Mouse (Mus musculus) forebrain, embryonic 10.5 days (tissue): ENCODE results near the gene Il6st. TPM values are rescaled to one million over a fixed set of nuclear protein-coding genes. Genes with fewer than 3 reads are reported as not detected.
A peak's percentile ranks its signal among the peaks of the same experiment; 100 is the strongest.

Experiments used
- DNase-seq: peaks from one replicate; pipeline ENCODE4 v3.0.0-alpha.2; 2017; ENCODE audit warnings: low spot score; ENCODE audit errors: extremely low spot score
- H3K27ac ChIP-seq: fragments of 300-500 bp; sonication (generic); 2 replicates; pipeline ENCODE4 v1.5.1; 2016; ENCODE audit warnings: mild to moderate bottlenecking
- H3K27me3 ChIP-seq: fragments of 300-500 bp; sonication (generic); 2 replicates; pipeline ENCODE4 v1.6.1; 2016; ENCODE audit warnings: mild to moderate bottlenecking; ENCODE audit not compliant: poor library complexity, severe bottlenecking
- H3K36me3 ChIP-seq: fragments of 300-500 bp; sonication (generic); replicated peaks from 2 replicates; pipeline ENCODE4 v1.6.1; 2016; ENCODE audit warnings: mild to moderate bottlenecking, moderate library complexity
- H3K4me1 ChIP-seq: fragments of 300-500 bp; sonication (generic); 2 replicates; pipeline ENCODE4 v1.6.1; 2016
- H3K4me3 ChIP-seq: fragments of 300-500 bp; sonication (generic); 2 replicates; pipeline ENCODE4 v1.5.1; 2016; ENCODE audit warnings: mild to moderate bottlenecking, moderate library complexity
- H3K9me3 ChIP-seq: fragments of 300-500 bp; sonication (generic); 2 replicates; pipeline ENCODE4 v1.6.1; 2016; ENCODE audit warnings: mild to moderate bottlenecking, moderate library complexity
- WGBS: fragments of 180-500 bp; shearing (Covaris S2); methylation state at CpG from one replicate; pipeline ENCODE4 v1.1.7; 2016; 5-methylcytosine and 5-hydroxymethylcytosine counted together
- polyA plus RNA-seq: library from polyadenylated mRNA; unstranded; fragments of >200 nt; fragmentation: Nextera tagmentation; extraction: Ambion mirVana; gene quantifications from 2 replicates; pipeline ENCODE4 v1.2.1, GENCODE M21; 2016

Il6st gene
- polyA plus RNA-seq, 1 experiment from 2014 or later: 20.4 TPM

DNA sequence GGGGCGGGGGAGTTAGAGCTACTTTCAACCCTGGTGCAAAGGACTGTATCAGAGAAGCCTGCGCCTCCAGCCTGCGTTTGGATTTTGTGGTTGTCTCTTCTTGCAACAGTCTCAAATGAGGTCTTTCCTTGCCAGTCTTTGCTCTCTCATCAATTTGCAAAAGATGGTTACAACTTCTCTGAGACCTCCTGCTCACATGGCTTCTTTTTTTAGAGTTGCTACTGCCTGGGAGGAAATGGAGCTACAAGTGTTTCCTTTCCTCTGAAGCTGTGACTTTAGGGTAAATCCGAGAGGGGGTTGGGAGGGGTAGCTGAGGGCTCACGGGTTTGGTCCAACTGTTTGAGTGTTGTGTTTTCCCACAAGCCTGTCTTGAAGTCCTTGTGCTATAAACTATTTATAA is 30.6 kb upstream of the Il6st start:
- H3K4me3 ChIP-seq: no peak overlapping the region
- H3K4me1 ChIP-seq: no peaks in the 10 kb centered on the region
- H3K36me3 ChIP-seq: no peaks in the 10 kb centered on the region
- no peaks in the 10 kb centered on the region for H3K27me3 ChIP-seq
- WGBS: 71% methylated on average over 5 of the region's 5 CpGs
- no peak for DNase-seq
- no peaks in the 10 kb centered on the region for H3K9me3 ChIP-seq
- no peak overlapping the region for H3K27ac ChIP-seq

DNA sequence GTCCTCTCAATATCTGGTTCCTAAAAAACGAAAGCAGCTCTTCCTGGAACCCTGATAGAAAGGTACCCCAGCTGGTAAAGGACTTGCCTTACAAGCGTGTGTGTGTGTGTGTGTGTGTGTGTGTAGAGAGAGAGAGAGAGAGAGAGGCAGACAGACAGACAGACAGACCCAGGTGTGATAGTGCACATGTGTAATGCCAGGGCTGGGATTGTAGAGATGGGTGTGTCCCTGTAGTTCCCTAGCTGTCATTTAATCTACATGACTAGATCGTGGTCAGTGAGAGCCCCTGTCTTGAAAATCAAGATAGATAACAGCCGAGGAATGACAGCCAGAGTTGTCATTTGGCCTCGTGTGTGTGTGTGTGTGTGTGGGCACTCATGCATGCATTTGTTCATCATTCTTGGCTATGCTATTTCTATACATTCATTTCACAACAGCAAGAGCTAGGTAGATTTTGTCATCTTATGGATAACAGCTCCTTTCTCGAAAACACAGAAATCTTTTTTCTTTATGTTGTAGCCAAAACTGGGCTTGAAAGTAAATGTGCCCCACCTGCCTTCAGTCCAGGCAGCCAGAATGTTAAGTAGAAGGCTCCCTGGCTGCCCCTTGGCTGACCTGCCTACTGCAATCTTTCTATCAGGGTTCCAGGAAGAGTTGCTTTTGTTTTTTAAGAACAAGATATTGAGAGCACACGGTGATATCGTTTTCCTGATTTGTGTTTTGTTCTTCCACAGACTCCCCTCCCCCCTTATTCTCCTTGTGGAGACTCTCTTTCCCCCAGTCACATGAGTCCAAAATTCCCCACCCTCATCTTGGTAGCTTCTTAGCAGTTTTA is 28.4 kb upstream of the Il6st start:
- no peak overlapping the region for H3K4me3 ChIP-seq
- WGBS: 81% methylated on average over 8 of the region's 8 CpGs
- peaks cover 16% of the 10 kb centered on the region for H3K4me1 ChIP-seq
- no peaks in the 10 kb centered on the region for H3K9me3 ChIP-seq
- H3K27me3 ChIP-seq: no peaks in the 10 kb centered on the region
- no peak for DNase-seq
- H3K36me3 ChIP-seq: no peaks in the 10 kb centered on the region
- H3K27ac ChIP-seq: no peak overlapping the region

- no peaks in the 10 kb centered on the region for H3K36me3 ChIP-seq
- 93% methylated on average over 7 of the region's 7 CpGs for WGBS
- H3K9me3 ChIP-seq: no peaks in the 10 kb centered on the region
- H3K27ac ChIP-seq: no peak overlapping the region
- peaks cover 21% of the 10 kb centered on the region for H3K4me1 ChIP-seq
- no peak for DNase-seq
- H3K4me3 ChIP-seq: no peak overlapping the region
- no peaks in the 10 kb centered on the region for H3K27me3 ChIP-seq
Measured at GRCm38 (mm10) chr13:112436288-112436687, 27.6 kb upstream of the Il6st start.

GRCm38 (mm10) chr13:112438001-112438868 is 25.6 kb upstream of the Il6st start:
- peaks cover 21% of the 10 kb centered on the region for H3K4me1 ChIP-seq
- no peaks in the 10 kb centered on the region for H3K9me3 ChIP-seq
- WGBS: 93% methylated on average over 21 of the region's 21 CpGs
- no peaks in the 10 kb centered on the region for H3K27me3 ChIP-seq
- no peak overlapping the region for H3K27ac ChIP-seq
- no peak overlapping the region for H3K4me3 ChIP-seq
- H3K36me3 ChIP-seq: no peaks in the 10 kb centered on the region
- no peak for DNase-seq

GRCm38 (mm10) chr13:112439105-112439818 is 24.6 kb upstream of the Il6st start:
- H3K27ac ChIP-seq: peak overlapping the region; percentile 61; the same call in 1 of the 2 replicates
- H3K4me3 ChIP-seq: peak overlapping the region; percentile 32; the same call in 1 of the 2 replicates
- no peaks in the 10 kb centered on the region for H3K36me3 ChIP-seq
- no peaks in the 10 kb centered on the region for H3K27me3 ChIP-seq
- no peak for DNase-seq
- peaks cover 21% of the 10 kb centered on the region for H3K4me1 ChIP-seq
- 58% methylated on average over 15 of the region's 15 CpGs for WGBS
- no peaks in the 10 kb centered on the region for H3K9me3 ChIP-seq

DNA sequence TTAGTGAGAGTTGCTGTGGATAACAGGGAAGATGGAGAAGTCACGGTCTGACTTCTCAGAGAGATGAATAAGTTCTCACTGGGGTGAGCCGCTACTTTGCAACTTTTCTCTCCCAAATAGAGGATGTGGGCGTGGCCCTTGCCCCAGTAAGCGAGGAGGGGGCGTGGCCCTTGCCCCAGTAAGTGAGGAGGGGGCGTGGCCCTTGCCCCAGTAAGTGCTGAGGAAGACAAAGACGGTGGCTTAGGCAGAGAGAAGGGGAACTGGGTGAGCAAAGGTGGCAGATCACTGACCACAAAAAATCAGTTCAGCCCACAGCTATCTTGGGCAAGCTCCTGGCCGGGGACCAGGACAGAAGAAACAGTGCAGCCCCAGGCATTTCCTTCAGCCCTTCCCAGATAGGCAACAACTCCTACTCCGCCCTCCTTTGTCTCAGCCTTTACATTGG is 23.9 kb upstream of the Il6st start:
- Histone ChIP-seq H3K27ac (peak overlapping the region; percentile 61), H3K9me3 (no peaks in the 10 kb centered on the region), H3K4me1 (peaks cover 21% of the 10 kb centered on the region), H3K27me3 (no peaks in the 10 kb centered on the region), H3K4me3 (peak overlapping the region; percentile 32), H3K36me3 (no peaks in the 10 kb centered on the region)
- peak; percentile 60 for DNase-seq
- 17% methylated on average over 9 of the region's 9 CpGs for WGBS

- Histone ChIP-seq H3K27ac (no peak overlapping the region), H3K36me3 (no peaks in the 10 kb centered on the region)
- WGBS: 77% methylated on average over 8 of the region's 8 CpGs
Measured at GRCm38 (mm10) chr13:112440668-112441067, 23.2 kb upstream of the Il6st start.

GRCm38 (mm10) chr13:112442867-112443529 is 20.9 kb upstream of the Il6st start:
- 92% methylated on average over 7 of the region's 7 CpGs for WGBS

More at GRCm38 (mm10) chr13:112440668-112441067, 23.2 kb upstream of the Il6st start:
- Histone ChIP-seq H3K9me3 (no peaks in the 10 kb centered on the region), H3K27me3 (no peaks in the 10 kb centered on the region), H3K4me3 (no peak overlapping the region), H3K4me1 (peaks cover 21% of the 10 kb centered on the region)
- DNase-seq: no peak

DNA sequence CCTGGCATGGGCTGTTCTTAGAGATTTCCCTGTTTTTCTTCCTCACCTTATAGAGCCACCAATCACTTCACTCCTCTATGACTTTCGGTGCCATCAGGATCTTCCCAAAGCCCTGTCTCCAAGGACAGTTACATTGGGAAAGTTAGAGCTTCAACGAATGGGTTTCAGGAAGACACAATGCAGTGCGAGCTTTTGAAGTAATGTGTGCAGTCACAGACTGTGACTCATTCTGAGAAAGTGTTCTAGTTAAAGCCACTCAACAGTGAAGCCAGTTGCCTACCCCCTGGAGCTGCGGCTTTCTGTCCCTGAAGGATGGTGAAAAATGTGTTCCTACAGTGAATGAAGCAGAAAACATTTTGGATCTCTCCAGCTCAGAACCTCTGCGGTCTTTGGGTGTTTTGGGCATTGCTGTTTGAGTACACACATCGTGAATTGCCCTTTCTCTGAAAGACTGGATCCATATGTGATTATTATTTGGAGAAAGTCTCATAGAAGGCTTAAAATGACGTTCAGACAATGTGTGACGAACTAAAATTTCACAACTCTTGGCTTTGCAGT is 16.7 kb upstream of the Il6st start:
- Histone ChIP-seq H3K9me3 (no peaks in the 10 kb centered on the region), H3K36me3 (no peaks in the 10 kb centered on the region), H3K27me3 (no peaks in the 10 kb centered on the region), H3K27ac (no peak overlapping the region), H3K4me3 (no peak overlapping the region), H3K4me1 (no peaks in the 10 kb centered on the region)
- no peak for DNase-seq
- WGBS: 87% methylated on average over 8 of the region's 8 CpGs

More at GRCm38 (mm10) chr13:112442867-112443529, 20.9 kb upstream of the Il6st start:
- DNase-seq: no peak
- H3K36me3 ChIP-seq: no peaks in the 10 kb centered on the region
- H3K4me3 ChIP-seq: no peak overlapping the region
- H3K27me3 ChIP-seq: no peaks in the 10 kb centered on the region
- H3K4me1 ChIP-seq: peaks cover 21% of the 10 kb centered on the region
- no peaks in the 10 kb centered on the region for H3K9me3 ChIP-seq
- no peak overlapping the region for H3K27ac ChIP-seq

- Histone ChIP-seq H3K27me3 (no peaks in the 10 kb centered on the region), H3K4me3 (no peak overlapping the region), H3K27ac (no peak overlapping the region), H3K9me3 (no peaks in the 10 kb centered on the region), H3K4me1 (no peaks in the 10 kb centered on the region), H3K36me3 (no peaks in the 10 kb centered on the region)
- 90% methylated on average over 3 of the region's 3 CpGs for WGBS
- no peak for DNase-seq
Measured at GRCm38 (mm10) chr13:112450210-112450609, 13.7 kb upstream of the Il6st start.

GRCm38 (mm10) chr13:112457366-112457765 is 6.5 kb upstream of the Il6st start:
- H3K36me3 ChIP-seq: no peaks in the 10 kb centered on the region
- DNase-seq: no peak
- H3K27ac ChIP-seq: no peak overlapping the region
- H3K27me3 ChIP-seq: peaks cover 6% of the 10 kb centered on the region; the same call in 1 of the 2 replicates
- no peak overlapping the region for H3K4me3 ChIP-seq
- WGBS: 88% methylated on average over 6 of the region's 6 CpGs
- no peaks in the 10 kb centered on the region for H3K9me3 ChIP-seq
- H3K4me1 ChIP-seq: 0 out of 2 replicates have a peak, but pooled peaks cover under 1% of the 10 kb centered on the region

- Histone ChIP-seq H3K4me3 (no peak overlapping the region), H3K4me1 (peaks cover 4% of the 10 kb centered on the region), H3K36me3 (no peaks in the 10 kb centered on the region), H3K27ac (no peak overlapping the region), H3K27me3 (peaks cover 10% of the 10 kb centered on the region; the same call in 1 of the 2 replicates), H3K9me3 (no peaks in the 10 kb centered on the region)
- DNase-seq: no peak
- WGBS: 82% methylated on average over 4 of the region's 4 CpGs
Measured at GRCm38 (mm10) chr13:112458016-112458415, 5.9 kb upstream of the Il6st start.
